8 mouse cellular contexts compared by ENCODE assay signal in the genomic region with DNA sequence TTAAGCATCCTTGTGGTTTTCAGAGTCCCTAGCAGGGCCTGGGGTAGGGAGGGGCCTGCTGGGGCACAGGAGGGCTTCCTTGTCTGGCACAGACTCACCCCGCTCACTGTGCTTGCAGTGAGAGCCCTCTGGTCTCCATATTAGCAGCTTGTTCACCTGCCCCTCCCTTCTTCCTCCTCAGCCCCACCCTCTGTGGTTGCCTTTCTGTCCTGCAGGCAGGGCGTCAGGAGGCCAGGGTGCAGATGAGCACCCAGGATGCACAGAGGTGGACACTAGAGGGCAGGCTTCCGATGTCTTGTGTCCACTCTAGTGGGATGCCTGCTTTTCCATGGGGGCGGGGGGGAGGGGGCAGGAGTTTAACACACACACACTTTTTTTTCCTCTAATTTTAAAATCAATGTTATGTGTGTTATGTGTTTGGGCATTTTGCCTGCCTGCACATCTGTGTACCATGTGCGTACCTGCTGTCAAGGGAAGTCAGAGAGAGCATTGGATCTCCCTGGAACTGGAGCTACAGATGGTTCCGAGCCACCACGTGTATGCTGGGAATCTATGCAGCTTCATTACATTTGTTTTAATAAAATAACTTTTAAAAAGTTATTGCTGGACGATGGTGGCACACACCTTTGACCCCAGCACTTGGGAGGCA. TPM values are rescaled to one million over a fixed set of nuclear protein-coding genes. Genes with fewer than 3 reads are reported as not detected.
DNase-seq lines count a peak whose midpoint lies in the region; ATAC-seq and TF ChIP-seq lines count a peak whose summit lies in the region.

No protein-coding gene starts in this region.

- no peak overlapping the region for H3K4me3 ChIP-seq in hindbrain, embryonic 11.5 days (ENCODE audit: low read depth, low read length)
- H3K4me3 ChIP-seq in liver, embryonic 16.5 days (ENCODE audit: low read depth, low read length): no peak overlapping the region
- H3K4me3 ChIP-seq in spleen, adult 2 months (ENCODE audit: extremely low read depth, insufficient read depth, insufficient read length): no peak overlapping the region

- ATAC-seq in hindbrain, embryonic 11.5 days (ENCODE audit: low FRiP score): no peak
- peak; percentile 78 for ATAC-seq in liver, embryonic 16.5 days (ENCODE audit: low read depth)

- H3K27ac ChIP-seq in hindbrain, embryonic 11.5 days (ENCODE audit: low read depth, low read length): no peak overlapping the region
- H3K27ac ChIP-seq in liver, embryonic 16.5 days (ENCODE audit: low read length): no peak overlapping the region
- H3K27ac ChIP-seq in spleen, adult 2 months (ENCODE audit: insufficient read depth, low read length): no peak overlapping the region

- 37% methylated on average over 8 of the region's 8 CpGs for WGBS in hindbrain, embryonic 11.5 days
- WGBS in liver, embryonic 16.5 days (ENCODE audit: insufficient replicate concordance): 31% methylated on average over 8 of the region's 8 CpGs
- 56% methylated on average over 8 of the region's 8 CpGs for WGBS in spleen, adult 2 months

- H3K4me2 ChIP-seq in hindbrain, embryonic 11.5 days (replicated peaks; ENCODE audit: low read depth, low read length): no peak overlapping the region
- no peak overlapping the region for H3K4me2 ChIP-seq in liver, embryonic 16.5 days (ENCODE audit: low read depth, low read length)

- H3K36me3 ChIP-seq in hindbrain, embryonic 11.5 days (ENCODE audit: control insufficient read depth, insufficient read depth, low read length): no peaks in the 10 kb centered on the region
- no peaks in the 10 kb centered on the region for H3K36me3 ChIP-seq in liver, embryonic 16.5 days (ENCODE audit: control insufficient read depth, insufficient read depth)
- H3K36me3 ChIP-seq in spleen, adult 2 months (ENCODE audit: control insufficient read depth, insufficient read depth, low read length): peaks cover 11% of the 10 kb centered on the region

- TF ChIP-seq CTCF in spleen, adult 2 months (IDR thresholded peaks at IDR 0.05; ENCODE audit: extremely low read depth, insufficient read depth, insufficient read length, insufficient replicate concordance): peak; percentile 33; the same call in 1 of the 2 replicates

- no peak overlapping the region for H3K9ac ChIP-seq in hindbrain, embryonic 11.5 days (ENCODE audit: low read depth, low read length)
- peak overlapping the region; percentile 21; the same call in 1 of the 2 replicates for H3K9ac ChIP-seq in liver, embryonic 16.5 days (ENCODE audit: low read depth, low read length)

- TF ChIP-seq POLR2A in spleen, adult 2 months (IDR thresholded peaks at IDR 0.05; ENCODE audit: low read depth, low read length): no peak

- DNase-seq in cerebellum, adult 8-10 months: peak; percentile 55
- no peak for DNase-seq in cerebellum, adult 11 months
- DNase-seq in thymus, postnatal 0 days (ENCODE audit: low spot score): peak; percentile 22
- no peak for DNase-seq in thymus, postnatal 10 days (ENCODE audit: low spot score in 2 of 2)
- peak; percentile 62 for DNase-seq in hindbrain, embryonic 11.5 days (ENCODE audit: low spot score)
- DNase-seq in spleen, adult 2 months (ENCODE audit: low read depth in 1 of 2, low spot score in 2 of 2): peak in 1 of 2 experiments; percentile 44
- no peak for DNase-seq in layer of hippocampus, adult 9-11 months

- H3K9me3 ChIP-seq in hindbrain, embryonic 11.5 days (ENCODE audit: control insufficient read depth, low read length): no peaks in the 10 kb centered on the region
- no peaks in the 10 kb centered on the region for H3K9me3 ChIP-seq in liver, embryonic 16.5 days (replicated peaks; ENCODE audit: control insufficient read depth, low read length)

- H3K27me3 ChIP-seq in hindbrain, embryonic 11.5 days (ENCODE audit: control insufficient read depth, insufficient read depth, low read length): no peaks in the 10 kb centered on the region
- H3K27me3 ChIP-seq in liver, embryonic 16.5 days (ENCODE audit: control insufficient read depth, insufficient read depth, low read depth, low read length): no peaks in the 10 kb centered on the region
- no peaks in the 10 kb centered on the region for H3K27me3 ChIP-seq in spleen, adult 2 months (ENCODE audit: control insufficient read depth, insufficient read depth, low read length)

- H3K4me1 ChIP-seq in hindbrain, embryonic 11.5 days (replicated peaks; ENCODE audit: control insufficient read depth, insufficient read depth, low read length): no peaks in the 10 kb centered on the region
- peaks cover 19% of the 10 kb centered on the region for H3K4me1 ChIP-seq in liver, embryonic 16.5 days (ENCODE audit: control insufficient read depth, low read depth, low read length)
- H3K4me1 ChIP-seq in spleen, adult 2 months (ENCODE audit: control insufficient read depth, insufficient read depth, insufficient read length): peaks cover 4% of the 10 kb centered on the region

RNA-seq across cellular contexts. Expression of a gene that starts 2.0 kb away (rescaled TPM):
- 5.5 and 5.7 TPM in 2 replicates for polyA plus RNA-seq in thymus, postnatal 0 days (2015; fragmentation: Nextera tagmentation; extraction: Ambion mirVana)
- 3.2 and 5.0 TPM in 2 replicates for polyA plus RNA-seq in hindbrain, embryonic 11.5 days (2014; fragmentation: Nextera tagmentation; extraction: Ambion mirVana)
- 12.0 and 12.8 TPM in 2 replicates for polyA plus RNA-seq in liver, embryonic 16.5 days (2015; fragmentation: Nextera tagmentation; extraction: Ambion mirVana)
- polyA plus RNA-seq in spleen, adult 2 months (2012; rRNA removed): 22.3 and 32.4 TPM in 2 replicates

RNA-seq across cellular contexts. Expression of a gene that starts 14.6 kb away (rescaled TPM):
- 24.3 and 25.3 TPM in 2 replicates for polyA plus RNA-seq in thymus, postnatal 0 days (2015; fragmentation: Nextera tagmentation; extraction: Ambion mirVana)
- polyA plus RNA-seq in hindbrain, embryonic 11.5 days (2014; fragmentation: Nextera tagmentation; extraction: Ambion mirVana): 12.9 and 13.4 TPM in 2 replicates
- polyA plus RNA-seq in liver, embryonic 16.5 days (2015; fragmentation: Nextera tagmentation; extraction: Ambion mirVana): 6.0 and 7.4 TPM in 2 replicates
- 34.2 and 40.4 TPM in 2 replicates for polyA plus RNA-seq in spleen, adult 2 months (2012; rRNA removed)

RNA-seq across cellular contexts. Expression of a gene that starts 20.0 kb away (rescaled TPM):
- polyA plus RNA-seq in thymus, postnatal 0 days (2015; fragmentation: Nextera tagmentation; extraction: Ambion mirVana): 2.0 and 2.4 TPM in 2 replicates
- polyA plus RNA-seq in hindbrain, embryonic 11.5 days (2014; fragmentation: Nextera tagmentation; extraction: Ambion mirVana): 23.4 and 23.9 TPM in 2 replicates
- 3.4 and 7.9 TPM in 2 replicates for polyA plus RNA-seq in liver, embryonic 16.5 days (2015; fragmentation: Nextera tagmentation; extraction: Ambion mirVana)
- polyA plus RNA-seq in spleen, adult 2 months (2012; rRNA removed): 6.3 and 7.4 TPM in 2 replicates

RNA-seq across cellular contexts. Expression of a gene that starts 26.1 kb away (rescaled TPM):
- 0.08 TPM in 1 of 2 replicates, not detected in the other for polyA plus RNA-seq in thymus, postnatal 0 days (2015; fragmentation: Nextera tagmentation; extraction: Ambion mirVana)
- 0.37 and 0.42 TPM in 2 replicates for polyA plus RNA-seq in hindbrain, embryonic 11.5 days (2014; fragmentation: Nextera tagmentation; extraction: Ambion mirVana)
- 0.06 TPM in 1 of 2 replicates, not detected in the other for polyA plus RNA-seq in liver, embryonic 16.5 days (2015; fragmentation: Nextera tagmentation; extraction: Ambion mirVana)
- not detected in 2 replicates for polyA plus RNA-seq in spleen, adult 2 months (2012; rRNA removed)

RNA-seq across cellular contexts. Expression of a gene that starts 26.9 kb away (rescaled TPM):
- polyA plus RNA-seq in thymus, postnatal 0 days (2015; fragmentation: Nextera tagmentation; extraction: Ambion mirVana): 0.28 and 0.31 TPM in 2 replicates
- 2.1 and 2.6 TPM in 2 replicates for polyA plus RNA-seq in hindbrain, embryonic 11.5 days (2014; fragmentation: Nextera tagmentation; extraction: Ambion mirVana)
- polyA plus RNA-seq in liver, embryonic 16.5 days (2015; fragmentation: Nextera tagmentation; extraction: Ambion mirVana): not detected in 2 replicates
- 0.06 and 0.40 TPM in 2 replicates for polyA plus RNA-seq in spleen, adult 2 months (2012; rRNA removed)

Comparison
In these comparisons a context has a peak if more than half of its experiments do, and no peak if none do; other contexts are left out.
1. DNase-seq: peak in cerebellum, adult 8-10 months (single experiment), thymus, postnatal 0 days (single experiment) and hindbrain, embryonic 11.5 days (single experiment); none in cerebellum, adult 11 months (single experiment), thymus, postnatal 10 days (0 of 2) and layer of hippocampus, adult 9-11 months (single experiment).